Mouse (Mus musculus): ENCODE data around the gene Gm136. TPM values are rescaled to one million over a fixed set of nuclear protein-coding genes. Genes with fewer than 3 reads are reported as not detected.
A peak's percentile ranks its signal among the peaks of the same experiment; 100 is the strongest.
"Not testable (repeated sequence)": the region's sequence is repeated elsewhere in the genome, so short reads cannot be mapped to it uniquely, and the experiment has no call there.

Gm136 gene
- polyA plus RNA-seq, 1 experiment from 2014 or later: not detected

DNA sequence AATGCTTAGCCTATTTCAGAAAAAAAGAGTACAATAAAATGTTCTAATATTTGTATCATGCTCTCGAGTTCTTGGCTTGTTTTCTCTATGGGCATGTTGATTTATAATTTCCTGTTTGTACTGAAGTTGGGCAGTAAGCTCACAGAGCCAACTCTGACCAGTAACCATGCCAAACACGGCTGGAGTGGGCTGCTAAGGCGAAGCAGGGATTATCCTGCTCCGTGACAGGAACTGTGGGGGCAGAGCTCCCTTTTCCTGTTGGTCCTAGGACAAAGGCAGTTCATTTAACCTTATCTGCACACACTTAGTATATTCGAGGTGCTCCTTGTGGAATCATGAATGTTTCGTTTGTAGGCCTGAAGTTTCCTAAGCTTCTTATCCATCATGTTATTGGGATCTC lies 6.8 kb downstream of the Gm136 start:
- no peak overlapping the region for H3K4me3 ChIP-seq
- H3K9ac ChIP-seq: no peak overlapping the region
- 0 out of 2 replicates have a peak, but pooled peaks cover 3% of the 10 kb centered on the region for H3K27me3 ChIP-seq
- 54% methylated on average over 6 of the region's 6 CpGs for WGBS
- H3K4me1 ChIP-seq: no peaks in the 10 kb centered on the region
- no peaks in the 10 kb centered on the region for H3K9me3 ChIP-seq
- ATAC-seq (ENCODE audit: insufficient number of reproducible peaks, insufficient read depth, low FRiP score, low TSS enrichment, low read depth): no peak
- no peak overlapping the region for H3K27ac ChIP-seq
- H3K4me2 ChIP-seq: no peak overlapping the region
- no peaks in the 10 kb centered on the region for H3K36me3 ChIP-seq

DNA sequence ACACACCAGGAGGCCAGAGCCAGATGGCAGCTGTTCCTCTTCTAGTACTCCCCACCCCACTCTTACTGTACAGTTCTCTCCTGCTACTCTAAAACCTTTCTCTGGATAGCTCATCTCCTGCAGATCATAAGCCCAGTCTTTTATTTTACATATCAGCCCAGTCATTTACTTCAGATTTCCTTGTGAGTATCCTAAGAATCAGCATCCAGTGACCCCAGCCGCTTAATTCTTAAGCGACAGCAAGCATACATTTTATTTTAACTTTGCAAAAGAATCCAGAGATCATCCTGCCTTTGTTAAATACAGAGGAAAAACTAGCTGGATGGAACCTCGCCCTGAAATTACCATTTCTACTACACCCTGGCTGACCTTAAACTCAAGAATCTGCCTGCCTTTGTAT lies 21.6 kb downstream of the Gm136 start:
- no peak for ATAC-seq (ENCODE audit: insufficient number of reproducible peaks, insufficient read depth, low FRiP score, low TSS enrichment, low read depth)
- Histone ChIP-seq H3K27ac (no peak overlapping the region), H3K4me1 (peaks cover 7% of the 10 kb centered on the region), H3K36me3 (no peaks in the 10 kb centered on the region), H3K9me3 (no peaks in the 10 kb centered on the region), H3K4me2 (no peak overlapping the region), H3K27me3 (peaks cover 8% of the 10 kb centered on the region), H3K9ac (no peak overlapping the region), H3K4me3 (no peak overlapping the region)
- 79% methylated on average over 3 of the region's 3 CpGs for WGBS

DNA sequence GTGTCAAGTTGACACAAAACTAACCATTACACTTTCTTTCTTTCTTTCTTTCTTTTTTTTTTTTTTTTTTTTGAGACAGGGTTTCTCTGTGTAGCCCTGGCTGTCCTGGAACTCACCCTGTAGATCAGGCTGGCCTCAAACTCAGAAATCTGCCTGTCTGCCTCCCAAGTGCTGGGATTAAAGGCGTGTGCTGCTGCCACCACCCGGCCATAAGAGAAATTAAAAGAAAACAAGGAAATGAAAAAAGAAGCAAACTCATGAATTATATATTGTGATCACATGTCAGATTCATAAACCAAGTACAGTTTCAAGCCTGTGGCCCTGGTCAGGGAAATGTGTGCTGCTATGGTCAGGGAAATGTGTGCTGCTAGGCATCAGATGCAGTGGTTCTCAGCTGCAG lies 22.6 kb downstream of the Gm136 start:
- not testable (repeated sequence) for H3K27me3 ChIP-seq; H3K9ac ChIP-seq; H3K9me3 ChIP-seq; ATAC-seq (ENCODE audit: insufficient number of reproducible peaks, insufficient read depth, low FRiP score, low TSS enrichment, low read depth); H3K4me3 ChIP-seq; H3K4me2 ChIP-seq; H3K4me1 ChIP-seq; H3K27ac ChIP-seq; H3K36me3 ChIP-seq
- WGBS: 41% methylated on average over 2 of the region's 2 CpGs

DNA sequence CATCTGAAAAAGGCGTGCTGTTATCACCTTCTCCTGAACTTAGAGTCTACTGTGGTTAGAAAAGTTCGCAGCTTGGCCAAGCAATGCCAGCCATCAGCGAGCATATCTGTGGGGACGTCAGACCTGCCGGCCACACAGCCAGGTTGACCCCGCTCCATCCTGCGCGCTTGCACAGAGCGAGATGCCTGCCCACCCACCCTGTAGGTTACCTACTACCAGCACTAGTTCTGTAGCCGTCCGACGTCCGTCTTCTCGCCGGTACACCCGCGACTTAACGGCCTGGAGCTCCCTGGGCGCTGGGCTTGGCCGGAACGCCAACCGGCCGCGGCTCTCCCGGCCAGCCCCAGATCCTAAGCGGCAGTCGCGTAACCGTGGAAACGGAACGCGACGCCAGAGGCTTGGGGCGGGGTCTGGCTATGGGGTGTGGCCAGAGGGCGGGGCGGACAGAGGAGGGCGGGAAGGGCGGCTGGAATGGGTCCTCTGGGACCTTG lies 26.2 kb downstream of the Gm136 start, which contains the start of gene Cfap206:
TSS of gene Cfap206 (minus strand) at position 356 of the 491 bp plus-strand sequence.
- ATAC-seq (ENCODE audit: insufficient number of reproducible peaks, insufficient read depth, low FRiP score, low TSS enrichment, low read depth): peak; percentile 75; the same call in 1 of the 2 replicates
- H3K27ac ChIP-seq: no peak within 1 kb of the TSS
- peak within 1 kb of the TSS; percentile 56 for H3K4me3 ChIP-seq
- H3K9me3 ChIP-seq: no peaks in the 10 kb centered on the region
- H3K36me3 ChIP-seq: no peaks in the 10 kb centered on the region
- WGBS: under 1% methylated on average over 38 of the region's 38 CpGs
- H3K4me2 ChIP-seq: peak within 1 kb of the TSS; percentile 92
- peaks cover 16% of the 10 kb centered on the region for H3K27me3 ChIP-seq
- peak within 1 kb of the TSS; percentile 65 for H3K9ac ChIP-seq
- H3K4me1 ChIP-seq: peaks cover 7% of the 10 kb centered on the region

DNA sequence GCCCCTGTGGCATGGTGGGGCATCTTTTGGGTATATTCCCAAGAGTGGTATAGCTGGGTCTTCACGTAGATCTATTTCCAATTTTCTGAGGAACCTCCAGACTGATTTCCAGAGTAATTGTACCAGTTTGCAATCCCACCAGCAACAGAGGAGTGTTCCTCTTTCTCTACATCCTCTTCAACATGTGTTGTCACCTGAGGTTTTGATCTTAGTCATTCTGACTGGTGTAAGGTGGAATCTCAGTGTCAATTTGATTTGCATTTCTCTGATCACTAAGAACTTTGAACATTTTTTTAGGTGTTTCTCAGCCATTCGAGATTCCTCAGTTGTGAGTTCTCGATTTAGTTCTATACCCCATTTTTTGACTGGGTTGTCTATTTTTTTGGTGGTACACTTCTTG lies 30.4 kb downstream of the Gm136 start:
- H3K4me3 ChIP-seq; H3K9me3 ChIP-seq; H3K36me3 ChIP-seq; H3K27ac ChIP-seq; H3K4me1 ChIP-seq; H3K4me2 ChIP-seq; ATAC-seq (ENCODE audit: insufficient number of reproducible peaks, insufficient read depth, low FRiP score, low TSS enrichment, low read depth); H3K9ac ChIP-seq: not testable (repeated sequence)
- 90% methylated on average over 3 of the region's 3 CpGs for WGBS
- peaks cover 16% of the 10 kb centered on the region for H3K27me3 ChIP-seq

DNA sequence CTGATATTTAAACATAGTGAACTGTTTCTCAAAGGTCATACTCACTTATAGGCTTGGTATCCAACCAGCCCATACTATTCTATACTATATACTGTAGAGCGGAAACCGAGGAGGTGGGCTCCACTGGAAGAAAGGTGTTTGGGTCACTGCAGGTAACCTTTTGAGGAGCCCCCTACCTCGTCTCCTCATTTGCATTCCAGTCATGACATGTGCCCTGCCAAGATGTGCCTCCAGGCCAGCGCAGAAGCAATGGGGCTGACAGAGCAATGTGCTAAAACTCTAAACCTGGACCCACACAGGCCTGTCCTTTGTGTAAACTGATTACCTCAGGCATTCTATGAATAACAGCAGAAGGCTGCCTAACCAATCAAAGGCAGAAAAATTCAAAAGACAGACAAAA lies 31.8 kb downstream of the Gm136 start:
- Histone ChIP-seq H3K4me2 (no peak overlapping the region), H3K27ac (no peak overlapping the region), H3K4me1 (no peaks in the 10 kb centered on the region), H3K9me3 (no peaks in the 10 kb centered on the region), H3K4me3 (no peak overlapping the region), H3K27me3 (peaks cover 7% of the 10 kb centered on the region; the same call in 1 of the 2 replicates), H3K9ac (no peak overlapping the region), H3K36me3 (no peaks in the 10 kb centered on the region)
- ATAC-seq (ENCODE audit: insufficient number of reproducible peaks, insufficient read depth, low FRiP score, low TSS enrichment, low read depth): no peak
- WGBS: 51% methylated on average over 4 of the region's 4 CpGs

DNA sequence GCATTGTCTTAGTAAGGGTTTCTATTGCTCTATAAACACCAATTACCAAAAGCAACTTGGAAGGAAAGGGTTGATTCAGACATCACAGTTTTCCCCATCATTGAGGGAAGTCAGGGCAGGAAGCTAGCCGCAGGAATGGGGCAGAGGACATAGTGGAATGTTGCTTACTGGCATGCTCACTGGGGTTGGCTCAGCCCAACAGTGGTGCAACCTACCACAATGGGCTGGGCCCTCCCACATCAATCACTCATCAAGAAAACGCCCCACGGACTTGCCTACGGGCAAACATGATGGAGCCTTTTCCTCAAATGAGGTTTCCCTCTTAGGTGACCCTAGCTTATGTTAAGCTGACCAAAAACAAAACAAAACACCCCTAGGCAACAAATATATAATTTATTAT lies 32.9 kb downstream of the Gm136 start:
- no peak overlapping the region for H3K27ac ChIP-seq
- H3K4me2 ChIP-seq: no peak overlapping the region
- no peak overlapping the region for H3K4me3 ChIP-seq
- no peaks in the 10 kb centered on the region for H3K36me3 ChIP-seq
- WGBS: 74% methylated on average over 4 of the region's 4 CpGs
- H3K27me3 ChIP-seq: peaks cover 5% of the 10 kb centered on the region; the same call in 1 of the 2 replicates
- no peaks in the 10 kb centered on the region for H3K9me3 ChIP-seq
- no peak overlapping the region for H3K9ac ChIP-seq
- H3K4me1 ChIP-seq: no peaks in the 10 kb centered on the region
- ATAC-seq (ENCODE audit: insufficient number of reproducible peaks, insufficient read depth, low FRiP score, low TSS enrichment, low read depth): no peak

DNA sequence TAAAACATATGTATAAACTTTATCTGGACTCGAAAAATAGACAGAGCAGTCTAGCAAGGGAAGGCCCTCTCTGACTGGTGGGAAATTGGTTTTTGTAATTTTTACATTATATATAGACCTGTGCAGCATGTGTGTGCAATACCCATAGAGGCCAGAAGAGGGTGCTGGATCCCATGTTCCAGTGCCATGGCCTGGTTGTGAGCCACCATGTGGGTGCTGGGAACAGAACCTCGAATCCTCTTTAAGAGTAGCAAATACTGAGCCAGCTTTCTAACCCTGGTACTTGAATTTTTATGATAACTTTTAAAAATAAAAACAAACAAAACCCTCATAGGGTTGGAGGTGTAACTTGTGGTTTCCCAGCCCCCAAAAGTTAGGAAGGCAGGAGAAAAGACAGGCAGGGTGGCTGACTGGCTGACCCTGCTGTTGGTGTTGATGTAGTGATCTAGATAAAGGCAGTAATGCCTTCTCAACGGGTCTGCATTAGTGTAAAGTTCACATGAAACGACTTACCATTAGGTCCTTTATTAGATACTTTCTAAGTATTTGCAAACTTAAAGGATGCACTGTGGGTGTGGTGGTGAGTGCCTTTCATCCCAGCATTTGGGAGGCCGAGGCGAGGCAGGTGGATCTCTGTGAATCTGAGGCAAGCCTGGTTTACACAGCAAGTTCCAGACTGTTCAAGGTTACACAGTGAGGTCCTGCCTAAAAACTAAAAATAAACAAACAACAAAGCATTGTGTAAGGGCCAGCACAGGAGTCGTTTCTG lies 35.8 kb downstream of the Gm136 start:
- no peaks in the 10 kb centered on the region for H3K36me3 ChIP-seq
- no peak overlapping the region for H3K4me3 ChIP-seq
- no peak overlapping the region for H3K27ac ChIP-seq
- ATAC-seq (ENCODE audit: insufficient number of reproducible peaks, insufficient read depth, low FRiP score, low TSS enrichment, low read depth): no peak
- no peaks in the 10 kb centered on the region for H3K9me3 ChIP-seq
- H3K9ac ChIP-seq: no peak overlapping the region
- 83% methylated on average over 7 of the region's 7 CpGs for WGBS
- H3K4me1 ChIP-seq: no peaks in the 10 kb centered on the region
- no peak overlapping the region for H3K4me2 ChIP-seq
- H3K27me3 ChIP-seq: no peaks in the 10 kb centered on the region

DNA sequence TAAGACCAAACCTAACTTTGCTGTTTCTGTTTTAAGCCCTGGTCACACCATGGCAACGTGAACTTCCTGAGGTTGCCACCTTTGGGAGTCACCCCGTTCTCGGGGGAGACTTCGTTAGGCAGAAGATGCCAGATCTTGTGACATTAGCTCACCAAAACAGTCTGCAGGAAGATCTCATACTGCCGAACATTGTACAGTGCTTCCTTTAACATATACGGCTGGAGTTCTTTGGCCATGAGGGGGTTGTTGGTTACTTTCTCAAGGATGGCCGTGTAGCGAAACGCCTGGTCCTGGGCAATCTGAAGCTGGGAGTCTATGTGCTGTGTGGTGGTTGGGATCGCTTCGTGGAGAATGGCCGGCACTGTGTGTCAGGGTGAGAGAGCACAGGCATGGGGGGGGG lies 36.6 kb downstream of the Gm136 start:
- 97% methylated on average over 12 of the region's 12 CpGs for WGBS
- ATAC-seq (ENCODE audit: insufficient number of reproducible peaks, insufficient read depth, low FRiP score, low TSS enrichment, low read depth): no peak
- Histone ChIP-seq H3K4me1 (no peaks in the 10 kb centered on the region), H3K9ac (no peak overlapping the region), H3K4me3 (no peak overlapping the region), H3K4me2 (no peak overlapping the region), H3K27me3 (no peaks in the 10 kb centered on the region), H3K27ac (no peak overlapping the region), H3K9me3 (no peaks in the 10 kb centered on the region), H3K36me3 (no peaks in the 10 kb centered on the region)

DNA sequence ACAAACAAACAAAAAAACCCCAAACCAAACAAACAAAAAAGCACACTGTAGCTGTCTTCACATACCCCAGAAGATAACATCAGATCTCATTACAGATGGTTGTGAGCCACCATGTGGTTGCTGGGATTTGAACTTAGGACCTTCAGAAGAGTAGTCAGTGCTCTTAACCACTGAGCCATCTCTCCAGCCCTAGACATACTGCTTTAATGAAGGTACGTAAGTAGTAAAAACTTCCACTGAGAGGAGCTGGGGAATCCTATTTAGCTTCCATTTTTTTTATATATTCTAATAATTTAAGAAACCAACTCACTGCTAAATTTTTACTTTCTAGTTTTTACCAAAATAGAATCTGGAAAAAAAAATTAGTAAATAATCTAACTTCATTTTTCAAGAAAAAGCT lies 41.0 kb downstream of the Gm136 start:
- H3K27me3 ChIP-seq: no peaks in the 10 kb centered on the region
- H3K9ac ChIP-seq: no peak overlapping the region
- H3K9me3 ChIP-seq: 0 out of 2 replicates have a peak, but pooled peaks cover 5% of the 10 kb centered on the region
- H3K4me1 ChIP-seq: no peaks in the 10 kb centered on the region
- WGBS: 90% methylated on average over 1 of the region's 1 CpGs
- no peak overlapping the region for H3K4me3 ChIP-seq
- no peak overlapping the region for H3K27ac ChIP-seq
- no peak for ATAC-seq (ENCODE audit: insufficient number of reproducible peaks, insufficient read depth, low FRiP score, low TSS enrichment, low read depth)
- no peaks in the 10 kb centered on the region for H3K36me3 ChIP-seq
- no peak overlapping the region for H3K4me2 ChIP-seq

DNA sequence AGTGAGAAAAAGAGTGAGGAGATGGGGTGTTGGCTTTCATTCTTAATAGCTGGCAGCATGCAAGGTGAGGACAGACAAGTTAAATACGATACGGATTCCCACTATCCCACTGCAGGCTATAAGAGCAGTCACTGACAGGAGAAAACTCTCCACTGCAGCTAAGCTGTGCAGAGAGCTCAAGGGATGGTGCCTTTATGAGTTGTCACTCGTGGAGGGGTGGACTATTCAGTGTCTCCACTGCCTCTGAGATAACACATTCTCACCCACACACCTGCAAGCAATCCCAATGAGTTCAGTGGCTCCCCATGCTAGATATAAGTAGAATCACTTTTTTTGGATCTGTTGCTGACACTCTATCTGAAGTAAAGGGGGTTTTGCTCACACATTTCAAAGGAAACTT lies 47.9 kb downstream of the Gm136 start:
- H3K4me3 ChIP-seq: no peak overlapping the region
- no peaks in the 10 kb centered on the region for H3K36me3 ChIP-seq
- no peak overlapping the region for H3K9ac ChIP-seq
- H3K9me3 ChIP-seq: 0 out of 2 replicates have a peak, but pooled peaks cover 5% of the 10 kb centered on the region
- WGBS: 78% methylated on average over 3 of the region's 3 CpGs
- no peak for ATAC-seq (ENCODE audit: insufficient number of reproducible peaks, insufficient read depth, low FRiP score, low TSS enrichment, low read depth)
- no peaks in the 10 kb centered on the region for H3K27me3 ChIP-seq
- H3K4me2 ChIP-seq: no peak overlapping the region
- H3K27ac ChIP-seq: no peak overlapping the region
- H3K4me1 ChIP-seq: no peaks in the 10 kb centered on the region

DNA sequence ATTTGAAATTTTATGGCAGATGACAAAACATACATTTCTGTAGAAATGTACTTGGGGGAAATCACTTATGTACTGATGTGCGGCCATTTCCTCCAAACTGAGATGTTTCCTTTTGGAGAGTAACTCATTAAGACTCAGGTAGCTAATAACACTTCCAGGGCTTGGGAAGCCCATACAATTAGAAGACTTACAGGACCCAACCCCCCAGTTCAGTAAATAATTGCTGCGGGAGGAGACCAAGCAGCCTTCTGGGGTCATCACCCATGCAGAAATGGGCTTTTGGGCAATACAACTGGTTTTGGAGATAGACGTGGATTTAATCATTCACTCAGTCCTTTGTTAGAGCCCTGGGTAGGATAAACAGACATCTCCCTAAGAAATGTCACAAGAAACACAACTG lies 48.8 kb downstream of the Gm136 start:
- Histone ChIP-seq H3K9me3 (0 out of 2 replicates have a peak, but pooled peaks cover 5% of the 10 kb centered on the region), H3K27me3 (no peaks in the 10 kb centered on the region), H3K4me3 (no peak overlapping the region), H3K4me2 (no peak overlapping the region), H3K4me1 (no peaks in the 10 kb centered on the region), H3K27ac (no peak overlapping the region), H3K9ac (no peak overlapping the region), H3K36me3 (no peaks in the 10 kb centered on the region)
- WGBS: 78% methylated on average over 3 of the region's 3 CpGs
- ATAC-seq (ENCODE audit: insufficient number of reproducible peaks, insufficient read depth, low FRiP score, low TSS enrichment, low read depth): no peak

All from embryonic facial prominence, embryonic 13.5 days (tissue).